Mouse (Mus musculus) kidney, postnatal 36 days (tissue): ENCODE data around the gene Cckbr.
"Not testable (repeated sequence)": the region's sequence is repeated elsewhere in the genome, so short reads cannot be mapped to it uniquely, and the experiment has no call there.

Source experiments
- DNase-seq, 2 experiments: peaks; one replicate each; pipeline ENCODE4 v3.0.0; 2021 to 2022; ENCODE audit warnings: mixed read lengths in 2 of 2

The Cckbr gene

GRCm38 (mm10) chr7:105437979-105438772 is 12.6 kb downstream of the Cckbr start:
- no peak for DNase-seq

- DNase-seq = no peak
Observed at GRCm38 (mm10) chr7:105441426-105441825, 15.9 kb downstream of the Cckbr start.

- peak in 1 of 2 experiments; percentile 2 for DNase-seq
Observed at GRCm38 (mm10) chr7:105445076-105445475, 19.5 kb downstream of the Cckbr start.

GRCm38 (mm10) chr7:105453345-105453744 is 27.8 kb downstream of the Cckbr start:
- DNase-seq = not testable (repeated sequence)

- no peak for DNase-seq
Observed at GRCm38 (mm10) chr7:105458546-105458945, 33.0 kb downstream of the Cckbr start.

- DNase-seq = peak in 1 of 2 experiments; percentile 9
Observed at GRCm38 (mm10) chr7:105465505-105465904, 40.0 kb downstream of the Cckbr start.

- no peak for DNase-seq
Observed at GRCm38 (mm10) chr7:105472607-105473006, 47.1 kb downstream of the Cckbr start.

GRCm38 (mm10) chr7:105474771-105475315 is 49.3 kb downstream of the Cckbr start:
- DNase-seq = no peak

- peak; percentile 7 to 57 for DNase-seq
Observed at GRCm38 (mm10) chr7:105475396-105475949, 49.9 kb downstream of the Cckbr start.

GRCm38 (mm10) chr7:105476683-105477432 is 51.3 kb downstream of the Cckbr start:
- no peak for DNase-seq

GRCm38 (mm10) chr7:105477433-105477700 is 51.8 kb downstream of the Cckbr start:
- no peak for DNase-seq

GRCm38 (mm10) chr7:105477841-105478240 is 52.3 kb downstream of the Cckbr start:
- DNase-seq = peak; percentile 58 to 65

GRCm38 (mm10) chr7:105478344-105478743 is 52.8 kb downstream of the Cckbr start:
- no peak for DNase-seq

- DNase-seq = no peak
Observed at GRCm38 (mm10) chr7:105479232-105479631, 53.7 kb downstream of the Cckbr start.

- DNase-seq = no peak
Observed at GRCm38 (mm10) chr7:105480081-105480480, 54.5 kb downstream of the Cckbr start.

GRCm38 (mm10) chr7:105480561-105481504 is 55.3 kb downstream of the Cckbr start:
- DNase-seq = peak; percentile 57 to 61

GRCm38 (mm10) chr7:105481505-105482411 is 56.2 kb downstream of the Cckbr start, which contains the start of gene Cavin3:
Gene Cavin3, minus strand, starts transcription at chr7:105482300.
- DNase-seq = peak; percentile 78 to 79

- DNase-seq = peak; percentile 48 to 65
Observed at GRCm38 (mm10) chr7:105482426-105482825, 56.9 kb downstream of the Cckbr start.

GRCm38 (mm10) chr7:105485029-105485428 is 59.5 kb downstream of the Cckbr start:
- peak in 1 of 2 experiments; percentile 30 for DNase-seq

GRCm38 (mm10) chr7:105487104-105487876 is 61.8 kb downstream of the Cckbr start:
- peak in 1 of 2 experiments; percentile 31 for DNase-seq
